Mouse (Mus musculus) brown adipose tissue, adult 24 weeks (tissue): Measurements from ENCODE around the gene Bcap31. TPM values are rescaled to one million over a fixed set of nuclear protein-coding genes. Genes with fewer than 3 reads are reported as not detected.
"Not testable (repeated sequence)": the region's sequence is repeated elsewhere in the genome, so short reads cannot be mapped to it uniquely, and the experiment has no call there.

Experiments used
- H3K27ac ChIP-seq: fragments of 200-500 bp; replicated peaks from 2 replicates; pipeline ENCODE4 v1.5.1; 2012; ENCODE audit warnings: low read depth, mild to moderate bottlenecking, low read length
- H3K4me1 ChIP-seq: fragments of 200-500 bp; 2 replicates; pipeline ENCODE4 v1.6.1; 2012; ENCODE audit warnings: low read length, mixed read lengths; ENCODE audit not compliant: control insufficient read depth, insufficient read depth, insufficient read length
- H3K4me3 ChIP-seq: fragments of 200-500 bp; 2 replicates; pipeline ENCODE4 v1.5.1; 2012; ENCODE audit warnings: low read depth, mild to moderate bottlenecking, low read length, moderate library complexity; ENCODE audit not compliant: insufficient read depth
- polyA plus RNA-seq: library from polyadenylated mRNA; stranded (reverse); fragments of >200 nt; gene quantifications from 2 replicates; pipeline ENCODE4 v1.2.4, GENCODE M21; 2012; ENCODE audit not compliant: missing spikeins, insufficient read depth, insufficient read length

The Bcap31 gene
- polyA plus RNA-seq: 350 and 381 TPM in 2 replicates

- Histone ChIP-seq H3K4me1 (peaks cover 8% of the 10 kb centered on the region), H3K4me3 (peak within 1 kb of the TSS; percentile 89), H3K27ac (peak within 1 kb of the TSS; percentile 95)
These were observed at the start of gene Bcap31, which contains the start of gene Abcd1 for GRCm38 (mm10) chrX:73716109-73716661. Bcap31 (minus strand) TSS chrX:73716175. Abcd1 (plus strand) TSS chrX:73716597.

- Histone ChIP-seq H3K4me3 (no peak overlapping the region), H3K4me1 (no peaks in the 10 kb centered on the region), H3K27ac (peak overlapping the region; percentile 21; the same call in 1 of the 2 replicates)
These were observed 49.3 kb upstream of the Bcap31 start for GRCm38 (mm10) chrX:73765311-73765710.

- Histone ChIP-seq H3K4me3 (no peak overlapping the region), H3K4me1 (no peaks in the 10 kb centered on the region), H3K27ac (no peak overlapping the region)
These were observed 42.8 kb upstream of the Bcap31 start for GRCm38 (mm10) chrX:73758611-73759290.

GRCm38 (mm10) chrX:73756334-73757140 is 40.6 kb upstream of the Bcap31 start, which contains the start of gene Plxnb3:
Plxnb3 (plus strand) TSS chrX:73757090.
- no peak within 1 kb of the TSS for H3K4me3 ChIP-seq
- no peak within 1 kb of the TSS for H3K27ac ChIP-seq
- H3K4me1 ChIP-seq: no peaks in the 10 kb centered on the region

- H3K4me3 ChIP-seq: no peak overlapping the region
- no peaks in the 10 kb centered on the region for H3K4me1 ChIP-seq
- H3K27ac ChIP-seq: no peak overlapping the region
These were observed 33.0 kb upstream of the Bcap31 start for GRCm38 (mm10) chrX:73748977-73749376.

GRCm38 (mm10) chrX:73744774-73745481 is 29.0 kb upstream of the Bcap31 start:
- no peaks in the 10 kb centered on the region for H3K4me1 ChIP-seq
- no peak overlapping the region for H3K27ac ChIP-seq

GRCm38 (mm10) chrX:73739841-73740240 is 23.9 kb upstream of the Bcap31 start:
- H3K4me1 ChIP-seq, H3K4me3 ChIP-seq, H3K27ac ChIP-seq: not testable (repeated sequence)

More at GRCm38 (mm10) chrX:73744774-73745481, 29.0 kb upstream of the Bcap31 start:
- no peak overlapping the region for H3K4me3 ChIP-seq

GRCm38 (mm10) chrX:73739151-73739550 is 23.2 kb upstream of the Bcap31 start:
- no peak overlapping the region for H3K4me3 ChIP-seq
- H3K4me1 ChIP-seq: no peaks in the 10 kb centered on the region

GRCm38 (mm10) chrX:73738155-73738554 is 22.2 kb upstream of the Bcap31 start:
- Histone ChIP-seq H3K27ac (no peak overlapping the region), H3K4me1 (no peaks in the 10 kb centered on the region), H3K4me3 (no peak overlapping the region)

More at GRCm38 (mm10) chrX:73739151-73739550, 23.2 kb upstream of the Bcap31 start:
- H3K27ac ChIP-seq: no peak overlapping the region

GRCm38 (mm10) chrX:73730908-73731307 is 14.9 kb upstream of the Bcap31 start:
- no peak overlapping the region for H3K4me3 ChIP-seq
- no peaks in the 10 kb centered on the region for H3K4me1 ChIP-seq

GRCm38 (mm10) chrX:73718686-73719362 is 2.8 kb upstream of the Bcap31 start:
- H3K4me3 ChIP-seq: peak overlapping the region; percentile 60
- peaks cover 8% of the 10 kb centered on the region for H3K4me1 ChIP-seq
- H3K27ac ChIP-seq: peak overlapping the region; percentile 73

More at GRCm38 (mm10) chrX:73730908-73731307, 14.9 kb upstream of the Bcap31 start:
- no peak overlapping the region for H3K27ac ChIP-seq

GRCm38 (mm10) chrX:73718271-73718670 is 2.3 kb upstream of the Bcap31 start:
- peaks cover 8% of the 10 kb centered on the region for H3K4me1 ChIP-seq
- peak overlapping the region; percentile 73 for H3K27ac ChIP-seq
- H3K4me3 ChIP-seq: peak overlapping the region; percentile 60

GRCm38 (mm10) chrX:73717667-73718066 is 1.7 kb upstream of the Bcap31 start:
- Histone ChIP-seq H3K27ac (peak overlapping the region; percentile 73), H3K4me1 (peaks cover 8% of the 10 kb centered on the region), H3K4me3 (peak overlapping the region; percentile 60)
